Mouse (Mus musculus): ENCODE data around the gene Trib2. TPM values are rescaled to one million over a fixed set of nuclear protein-coding genes. Genes with fewer than 3 reads are reported as not detected.

Gene Trib2
- polyA plus RNA-seq, 1 experiment from 2014 or later, result 146 TPM

DNA sequence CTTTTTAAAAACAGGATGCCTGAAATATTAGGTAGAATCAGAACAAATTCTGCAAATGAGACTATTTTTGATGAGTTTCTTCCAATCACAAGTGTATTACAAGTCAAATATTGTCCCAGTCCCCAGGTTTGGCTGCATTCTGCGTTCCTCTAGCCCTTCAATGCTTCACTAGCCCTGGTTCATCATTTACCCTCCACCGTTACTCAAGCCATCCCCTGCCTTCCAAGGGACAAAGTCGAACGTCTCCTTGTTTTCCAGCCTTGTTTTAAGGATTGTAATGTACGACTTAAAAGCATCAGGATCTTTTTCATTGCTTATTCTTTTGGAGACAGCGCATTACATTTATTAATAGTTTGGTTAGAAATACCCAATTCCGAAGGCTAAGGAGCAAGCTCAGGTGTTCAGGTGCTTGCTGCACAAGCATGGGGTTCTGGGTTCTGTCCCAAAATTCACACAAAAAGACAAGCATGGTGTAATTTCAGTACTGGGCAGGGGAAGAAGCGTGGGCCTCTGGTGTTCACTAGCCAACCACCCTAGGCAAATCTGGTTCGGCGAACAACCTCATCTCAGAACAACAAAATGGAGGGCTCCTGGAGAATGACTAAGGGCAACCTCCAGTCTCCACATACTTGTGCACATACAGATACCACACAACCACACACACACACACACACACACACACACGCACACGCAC lies 24.3 kb upstream of the Trib2 start:
- no peaks in the 10 kb centered on the region for H3K4me1 ChIP-seq (ENCODE audit: control insufficient read depth, insufficient read depth, low read length)
- no peak overlapping the region for H3K4me3 ChIP-seq (ENCODE audit: low read depth, low read length)
- H3K27ac ChIP-seq (ENCODE audit: low read length), result no peak overlapping the region
- WGBS, result 89% methylated on average over 12 of the region's 12 CpGs
- no peak overlapping the region for H3K9ac ChIP-seq (ENCODE audit: low read depth, low read length)
- no peaks in the 10 kb centered on the region for H3K36me3 ChIP-seq (ENCODE audit: control insufficient read depth, insufficient read depth, low read length)
- H3K4me2 ChIP-seq (ENCODE audit: low read length), result no peak overlapping the region
- H3K9me3 ChIP-seq (replicated peaks; ENCODE audit: control insufficient read depth, low read length, poor library complexity, severe bottlenecking), result no peaks in the 10 kb centered on the region
- H3K27me3 ChIP-seq (ENCODE audit: control insufficient read depth, insufficient read depth, low read depth, low read length), result no peaks in the 10 kb centered on the region
- ATAC-seq, result no peak

DNA sequence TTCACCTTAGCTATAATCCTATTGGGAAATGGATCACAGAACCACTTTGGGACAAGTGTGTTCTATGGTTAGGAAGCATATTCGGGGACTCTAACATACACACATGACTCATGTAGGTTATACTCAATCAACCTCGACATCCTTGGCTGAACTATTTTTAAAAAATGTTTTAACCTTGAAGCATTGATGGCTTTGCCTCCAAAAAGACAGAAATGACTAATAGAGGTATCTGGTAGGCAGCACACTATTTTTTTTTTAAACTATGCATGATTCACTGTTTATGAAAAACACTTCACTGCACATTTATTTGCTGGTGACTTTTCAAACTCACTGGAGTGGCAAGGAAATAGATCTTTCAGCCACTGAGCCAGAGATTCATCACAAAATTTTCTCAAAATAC lies 21.5 kb upstream of the Trib2 start:
- no peaks in the 10 kb centered on the region for H3K36me3 ChIP-seq (ENCODE audit: control insufficient read depth, insufficient read depth, low read length)
- no peaks in the 10 kb centered on the region for H3K9me3 ChIP-seq (replicated peaks; ENCODE audit: control insufficient read depth, low read length, poor library complexity, severe bottlenecking)
- H3K9ac ChIP-seq (ENCODE audit: low read depth, low read length), result no peak overlapping the region
- H3K27ac ChIP-seq (ENCODE audit: low read length), result no peak overlapping the region
- H3K4me2 ChIP-seq (ENCODE audit: low read length), result no peak overlapping the region
- H3K4me1 ChIP-seq (ENCODE audit: control insufficient read depth, insufficient read depth, low read length), result no peaks in the 10 kb centered on the region
- no peak overlapping the region for H3K4me3 ChIP-seq (ENCODE audit: low read depth, low read length)
- ATAC-seq, result no peak
- WGBS, result 93% methylated on average over 2 of the region's 2 CpGs
- H3K27me3 ChIP-seq (ENCODE audit: control insufficient read depth, insufficient read depth, low read depth, low read length), result no peaks in the 10 kb centered on the region

DNA sequence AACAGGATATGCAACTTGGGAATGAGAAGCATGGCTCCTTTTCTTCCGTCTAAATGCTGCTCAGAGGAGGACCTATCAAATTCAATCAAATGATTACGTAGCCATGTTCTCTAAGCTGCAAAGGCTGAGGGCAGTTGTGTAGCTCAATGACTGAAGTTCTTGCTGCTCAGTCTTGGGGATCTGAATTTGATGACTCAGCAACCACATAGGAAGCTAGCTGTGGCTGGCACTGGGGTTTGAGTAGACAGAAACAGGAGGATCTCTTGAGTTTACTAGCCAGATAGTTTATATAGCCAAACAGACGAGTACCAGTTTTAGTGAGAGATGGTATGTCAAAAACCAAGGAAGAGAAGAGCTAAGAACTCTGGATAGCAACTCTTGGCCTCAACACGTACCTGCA lies 20.8 kb upstream of the Trib2 start:
- H3K4me1 ChIP-seq (ENCODE audit: control insufficient read depth, insufficient read depth, low read length), result no peaks in the 10 kb centered on the region
- no peaks in the 10 kb centered on the region for H3K27me3 ChIP-seq (ENCODE audit: control insufficient read depth, insufficient read depth, low read depth, low read length)
- no peak overlapping the region for H3K4me3 ChIP-seq (ENCODE audit: low read depth, low read length)
- H3K36me3 ChIP-seq (ENCODE audit: control insufficient read depth, insufficient read depth, low read length), result no peaks in the 10 kb centered on the region
- no peaks in the 10 kb centered on the region for H3K9me3 ChIP-seq (replicated peaks; ENCODE audit: control insufficient read depth, low read length, poor library complexity, severe bottlenecking)
- H3K27ac ChIP-seq (ENCODE audit: low read length), result no peak overlapping the region
- no peak overlapping the region for H3K4me2 ChIP-seq (ENCODE audit: low read length)
- no peak overlapping the region for H3K9ac ChIP-seq (ENCODE audit: low read depth, low read length)
- WGBS, result 83% methylated on average over 4 of the region's 4 CpGs
- no peak for ATAC-seq

DNA sequence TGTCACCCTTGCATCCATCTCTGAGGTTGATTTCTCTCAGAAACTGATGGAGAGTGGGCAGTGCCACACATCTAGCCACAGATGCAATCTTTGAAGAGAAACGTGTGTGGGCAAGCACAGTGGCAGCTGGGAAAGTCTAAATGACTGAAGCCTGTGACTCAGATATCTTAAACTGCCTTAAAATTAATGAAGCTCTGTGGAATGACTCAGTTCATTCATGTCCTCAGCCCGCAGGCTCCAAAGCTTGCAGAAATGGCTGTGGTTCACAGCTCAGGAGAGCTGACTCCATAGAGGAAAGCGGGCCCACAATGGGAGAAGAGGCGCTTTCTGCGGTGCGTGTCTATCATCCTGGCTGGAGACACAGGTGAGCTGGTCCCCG lies 15.9 kb upstream of the Trib2 start:
- Histone ChIP-seq H3K4me1 (ENCODE audit: control insufficient read depth, insufficient read depth, low read length) (no peaks in the 10 kb centered on the region), H3K27me3 (ENCODE audit: control insufficient read depth, insufficient read depth, low read depth, low read length) (no peaks in the 10 kb centered on the region), H3K36me3 (ENCODE audit: control insufficient read depth, insufficient read depth, low read length) (no peaks in the 10 kb centered on the region), H3K4me2 (ENCODE audit: low read length) (no peak overlapping the region), H3K9me3 (replicated peaks; ENCODE audit: control insufficient read depth, low read length, poor library complexity, severe bottlenecking) (no peaks in the 10 kb centered on the region), H3K4me3 (ENCODE audit: low read depth, low read length) (no peak overlapping the region), H3K9ac (ENCODE audit: low read depth, low read length) (no peak overlapping the region), H3K27ac (ENCODE audit: low read length) (no peak overlapping the region)
- no peak for ATAC-seq
- WGBS, result 95% methylated on average over 7 of the region's 7 CpGs

DNA sequence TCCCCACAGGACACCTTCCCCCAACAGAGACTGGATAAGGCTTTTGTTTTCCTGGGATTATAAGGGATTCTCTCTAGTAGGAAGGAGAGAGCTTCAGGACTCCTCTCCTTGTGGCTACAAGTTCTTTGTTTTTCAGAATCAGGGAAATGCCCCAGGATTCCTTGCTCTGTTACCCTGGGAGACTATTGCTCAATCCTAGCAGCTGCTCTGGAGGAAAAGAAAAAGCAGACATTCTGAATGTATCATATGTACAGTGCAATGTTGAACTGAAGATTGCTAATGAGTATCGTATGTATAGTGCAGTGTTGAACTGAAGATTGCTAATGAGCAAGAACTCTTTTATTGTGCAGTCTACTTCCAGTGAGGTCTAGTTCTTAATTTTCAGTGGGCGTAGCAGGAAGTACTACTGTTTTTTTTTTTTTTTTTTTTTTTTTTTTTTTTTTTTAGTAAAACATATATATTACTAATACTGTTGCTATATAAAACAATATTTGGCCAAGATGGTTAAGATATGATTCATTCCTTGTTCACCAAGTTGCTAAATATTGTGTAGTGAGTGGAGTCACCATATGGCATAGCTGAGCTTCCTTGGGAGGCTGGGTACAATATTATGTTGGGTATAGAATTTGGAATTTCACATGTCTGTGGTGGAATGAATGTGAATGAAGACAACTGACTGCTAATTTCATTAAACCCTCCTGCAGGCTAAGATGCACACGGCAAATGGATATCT lies 15.4 kb upstream of the Trib2 start:
- Histone ChIP-seq H3K4me3 (ENCODE audit: low read depth, low read length) (no peak overlapping the region), H3K27ac (ENCODE audit: low read length) (no peak overlapping the region), H3K36me3 (ENCODE audit: control insufficient read depth, insufficient read depth, low read length) (no peaks in the 10 kb centered on the region), H3K27me3 (ENCODE audit: control insufficient read depth, insufficient read depth, low read depth, low read length) (no peaks in the 10 kb centered on the region), H3K9me3 (replicated peaks; ENCODE audit: control insufficient read depth, low read length, poor library complexity, severe bottlenecking) (no peaks in the 10 kb centered on the region), H3K9ac (ENCODE audit: low read depth, low read length) (no peak overlapping the region), H3K4me1 (ENCODE audit: control insufficient read depth, insufficient read depth, low read length) (no peaks in the 10 kb centered on the region), H3K4me2 (ENCODE audit: low read length) (no peak overlapping the region)
- WGBS, result 87% methylated on average over 3 of the region's 3 CpGs
- ATAC-seq, result no peak

DNA sequence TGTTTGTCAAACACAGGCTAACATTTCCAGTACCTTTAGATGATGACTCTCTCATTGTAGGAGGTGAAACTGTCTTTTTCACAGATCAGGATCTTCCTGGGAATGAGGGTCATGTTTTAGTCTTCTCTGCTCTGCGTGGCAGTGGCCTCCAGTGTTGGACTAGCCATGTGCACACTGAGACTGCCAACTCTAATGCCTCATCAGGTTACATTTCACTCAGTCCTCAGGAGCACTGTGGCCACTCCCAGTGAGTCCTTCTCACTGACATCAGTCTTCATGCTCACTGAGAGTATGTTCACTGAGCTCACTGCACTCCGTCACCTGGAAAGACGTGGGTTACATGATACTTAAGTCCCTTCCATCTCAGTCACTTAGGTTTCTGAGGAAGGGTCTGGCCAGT lies 14.0 kb upstream of the Trib2 start:
- ATAC-seq, result no peak
- Histone ChIP-seq H3K27ac (ENCODE audit: low read length) (no peak overlapping the region), H3K4me2 (ENCODE audit: low read length) (no peak overlapping the region), H3K9ac (ENCODE audit: low read depth, low read length) (no peak overlapping the region), H3K4me3 (ENCODE audit: low read depth, low read length) (no peak overlapping the region), H3K36me3 (ENCODE audit: control insufficient read depth, insufficient read depth, low read length) (no peaks in the 10 kb centered on the region), H3K27me3 (ENCODE audit: control insufficient read depth, insufficient read depth, low read depth, low read length) (no peaks in the 10 kb centered on the region), H3K9me3 (replicated peaks; ENCODE audit: control insufficient read depth, low read length, poor library complexity, severe bottlenecking) (no peaks in the 10 kb centered on the region), H3K4me1 (ENCODE audit: control insufficient read depth, insufficient read depth, low read length) (no peaks in the 10 kb centered on the region)
- 94% methylated on average over 3 of the region's 3 CpGs for WGBS

DNA sequence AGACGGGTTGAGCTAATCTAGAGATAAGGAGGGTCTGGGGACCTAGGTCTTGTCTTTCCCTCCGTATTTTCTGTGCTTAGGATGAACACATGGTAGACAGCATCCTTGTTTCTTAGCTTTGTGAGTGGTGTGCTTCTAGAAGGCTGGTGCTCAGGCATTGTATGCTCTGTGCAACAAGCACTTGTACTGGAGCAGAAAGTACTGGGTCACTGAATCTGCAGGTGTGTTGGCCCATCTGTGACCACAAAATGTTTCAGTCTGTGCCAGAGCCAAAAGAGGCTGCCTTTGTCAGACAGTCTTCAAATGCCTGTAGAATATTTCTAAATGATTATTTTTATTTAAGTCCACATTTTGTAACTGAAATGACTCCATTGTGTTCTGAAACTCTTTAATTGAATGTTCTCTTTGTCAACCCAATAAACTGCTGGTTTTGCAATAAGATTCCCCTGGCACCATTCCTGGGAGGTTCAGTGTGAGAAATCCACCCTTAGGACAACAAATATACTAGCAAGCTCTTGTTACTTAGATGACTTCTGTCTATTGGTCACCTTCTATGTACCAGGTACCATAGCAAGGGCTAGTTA lies 12.2 kb upstream of the Trib2 start:
- ATAC-seq, result no peak
- H3K36me3 ChIP-seq (ENCODE audit: control insufficient read depth, insufficient read depth, low read length), result no peaks in the 10 kb centered on the region
- no peaks in the 10 kb centered on the region for H3K9me3 ChIP-seq (replicated peaks; ENCODE audit: control insufficient read depth, low read length, poor library complexity, severe bottlenecking)
- H3K4me2 ChIP-seq (ENCODE audit: low read length), result no peak overlapping the region
- WGBS, result 83% methylated on average over 2 of the region's 2 CpGs
- no peak overlapping the region for H3K27ac ChIP-seq (ENCODE audit: low read length)
- no peak overlapping the region for H3K9ac ChIP-seq (ENCODE audit: low read depth, low read length)
- no peaks in the 10 kb centered on the region for H3K4me1 ChIP-seq (ENCODE audit: control insufficient read depth, insufficient read depth, low read length)
- H3K4me3 ChIP-seq (ENCODE audit: low read depth, low read length), result no peak overlapping the region
- no peaks in the 10 kb centered on the region for H3K27me3 ChIP-seq (ENCODE audit: control insufficient read depth, insufficient read depth, low read depth, low read length)

DNA sequence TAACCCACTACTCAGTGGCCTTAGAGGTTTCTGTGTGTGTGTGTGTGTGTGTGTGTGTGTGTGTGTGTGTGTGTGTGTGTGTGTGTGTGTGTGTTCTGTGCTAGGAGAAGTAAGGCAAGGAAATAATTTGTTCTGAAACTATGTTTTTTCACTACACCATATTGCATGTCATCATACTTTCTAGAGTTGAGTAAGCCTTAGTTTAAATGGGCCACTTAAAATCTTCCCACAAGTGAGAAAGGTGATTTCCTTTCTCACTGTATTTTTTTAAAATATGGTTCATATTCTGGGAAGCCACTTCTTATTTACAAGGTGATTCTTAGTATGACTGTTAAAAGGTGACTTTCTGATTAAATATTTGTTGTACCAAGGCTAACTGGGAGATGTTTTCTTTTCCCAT lies 4.3 kb upstream of the Trib2 start:
- no peak overlapping the region for H3K9ac ChIP-seq (ENCODE audit: low read depth, low read length)
- no peaks in the 10 kb centered on the region for H3K9me3 ChIP-seq (replicated peaks; ENCODE audit: control insufficient read depth, low read length, poor library complexity, severe bottlenecking)
- H3K4me2 ChIP-seq (ENCODE audit: low read length), result no peak overlapping the region
- peaks cover 4% of the 10 kb centered on the region; the same call in 1 of the 2 replicates for H3K4me1 ChIP-seq (ENCODE audit: control insufficient read depth, insufficient read depth, low read length)
- ATAC-seq, result no peak
- H3K36me3 ChIP-seq (ENCODE audit: control insufficient read depth, insufficient read depth, low read length), result no peaks in the 10 kb centered on the region
- H3K27ac ChIP-seq (ENCODE audit: low read length), result no peak overlapping the region
- no peak overlapping the region for H3K4me3 ChIP-seq (ENCODE audit: low read depth, low read length)
- H3K27me3 ChIP-seq (ENCODE audit: control insufficient read depth, insufficient read depth, low read depth, low read length), result no peaks in the 10 kb centered on the region

DNA sequence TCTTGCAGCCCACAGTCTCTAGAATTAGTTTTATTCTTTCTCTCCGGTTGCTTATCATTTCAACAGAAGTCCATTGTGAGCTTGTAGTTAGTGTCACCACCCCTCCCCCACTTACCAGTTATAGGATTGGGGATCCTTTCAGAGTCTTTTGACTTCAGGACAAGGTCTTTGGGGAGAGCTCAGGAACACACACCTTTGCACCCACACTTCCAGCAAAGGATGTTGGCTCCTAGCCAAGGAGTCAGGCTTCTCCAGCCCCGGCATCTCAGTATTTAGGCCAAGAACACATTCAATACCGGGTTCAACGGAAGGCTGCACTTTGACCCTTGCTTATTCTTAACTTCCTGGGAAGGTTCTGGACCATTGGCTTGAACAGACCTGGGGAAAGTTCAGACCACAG lies 643 bp upstream of the Trib2 start:
- Histone ChIP-seq H3K36me3 (ENCODE audit: control insufficient read depth, insufficient read depth, low read length) (no peaks in the 10 kb centered on the region), H3K9ac (ENCODE audit: low read depth, low read length) (peak overlapping the region; percentile 98), H3K4me1 (ENCODE audit: control insufficient read depth, insufficient read depth, low read length) (peaks cover 4% of the 10 kb centered on the region; the same call in 1 of the 2 replicates), H3K9me3 (replicated peaks; ENCODE audit: control insufficient read depth, low read length, poor library complexity, severe bottlenecking) (no peaks in the 10 kb centered on the region), H3K4me3 (ENCODE audit: low read depth, low read length) (peak overlapping the region; percentile 77), H3K27me3 (ENCODE audit: control insufficient read depth, insufficient read depth, low read depth, low read length) (no peaks in the 10 kb centered on the region), H3K27ac (ENCODE audit: low read length) (peak overlapping the region; percentile 98), H3K4me2 (ENCODE audit: low read length) (peak overlapping the region; percentile 56)
- 19% methylated on average over 4 of the region's 4 CpGs for WGBS
- no peak for ATAC-seq
